Mouse (Mus musculus): ENCODE measurements around the gene Cacna1e.

DNA sequence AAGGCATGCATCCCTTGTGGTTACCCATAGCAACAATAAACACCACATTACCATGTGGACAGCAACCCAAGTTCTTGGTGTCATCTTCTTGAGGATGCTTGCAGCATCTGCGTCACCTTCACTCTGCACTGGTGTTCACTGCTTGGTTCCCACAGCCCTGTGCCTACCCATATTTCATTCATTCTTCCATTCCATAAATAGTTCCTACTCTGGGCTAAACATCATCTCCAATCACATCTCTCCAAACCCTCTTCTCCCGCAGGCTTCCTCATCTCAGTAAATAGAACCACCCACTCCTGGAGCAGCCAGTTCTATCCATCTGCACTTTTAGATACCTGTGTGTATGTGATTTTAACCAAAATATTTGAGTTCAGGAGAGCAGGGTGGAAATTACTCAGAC, 408.6 kb downstream of the Cacna1e start:
- TF ChIP-seq CTCF (conservative IDR thresholded peaks at IDR 0.05; ENCODE audit: low read length) (no peak), NANOG (IDR thresholded peaks at IDR 0.05; ENCODE audit: borderline replicate concordance, low read length) (no peak)
